In the genomic region with DNA sequence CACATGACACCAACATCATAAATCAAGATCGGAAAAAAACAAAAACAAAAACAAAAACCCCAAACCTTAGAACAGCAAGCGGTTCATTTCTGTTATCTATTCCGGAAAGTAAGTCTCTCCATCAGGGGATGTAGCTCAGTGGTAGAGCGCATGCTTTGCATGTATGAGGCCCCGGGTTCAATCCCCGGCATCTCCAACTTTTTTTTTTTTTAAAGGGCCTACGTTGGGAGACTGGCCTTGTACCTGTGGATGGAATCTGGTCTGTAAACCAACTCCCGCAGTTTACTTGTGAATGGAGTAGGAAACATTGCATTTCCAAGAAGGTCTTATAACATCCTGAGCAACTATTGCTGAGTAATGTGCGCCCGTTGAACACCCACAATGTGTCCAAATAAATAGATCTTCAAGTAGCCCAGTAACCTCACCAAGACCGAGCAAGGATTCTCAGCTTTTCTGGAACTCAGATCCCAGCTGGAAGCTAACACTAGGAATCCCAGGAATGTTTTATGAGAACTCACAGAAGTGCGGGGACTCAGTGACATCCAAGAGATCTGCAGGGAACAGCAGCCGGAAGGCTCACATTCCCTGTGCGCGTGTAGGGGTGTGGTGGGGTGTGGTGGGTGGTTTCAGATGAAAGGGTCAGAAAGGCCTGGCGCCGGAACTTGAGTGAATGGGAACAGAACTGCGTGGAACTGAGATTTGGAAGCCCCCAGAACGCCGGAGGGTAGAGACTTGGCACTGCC, we compare ENCODE assay signal across 1 mouse cellular context.
TF ChIP-seq lines count a peak whose summit lies in the region.

No protein-coding gene starts in this region.

TF ChIP-seq in CH12.LX, 34 proteins besides CTCF, POLR2A, EP300 and RAD21:
- peak; percentile 14; the same call in 1 of the 2 replicates for TF ChIP-seq MEF2A (IDR thresholded peaks at IDR 0.05; ENCODE audit: borderline replicate concordance, low read depth, low read length)
- 0 out of 2 replicates have a peak, but pooled peaks have one; percentile 75 for TF ChIP-seq KAT2A (IDR thresholded peaks at IDR 0.05; ENCODE audit: insufficient replicate concordance, low read length)
- TF ChIP-seq ELF1 (IDR thresholded peaks at IDR 0.05; ENCODE audit: low read depth, low read length), result peak; percentile 97
- TF ChIP-seq GABPA (IDR thresholded peaks at IDR 0.05; ENCODE audit: insufficient replicate concordance, low read depth, low read length), result no peak
- TF ChIP-seq E2F4 (IDR thresholded peaks at IDR 0.05; ENCODE audit: insufficient replicate concordance, low read depth, low read length), result peak; percentile 85; the same call in 1 of the 2 replicates
- TF ChIP-seq MAZ (IDR thresholded peaks at IDR 0.05; ENCODE audit: low read depth, low read length), result no peak
- no peak for TF ChIP-seq MAX (IDR thresholded peaks at IDR 0.05; ENCODE audit: low read length)
- no peak for TF ChIP-seq SIN3A (IDR thresholded peaks at IDR 0.05; ENCODE audit: low read length)
- no peak for TF ChIP-seq ZC3H11A (IDR thresholded peaks at IDR 0.05; ENCODE audit: low read depth, low read length)
- TF ChIP-seq JUN (IDR thresholded peaks at IDR 0.05; ENCODE audit: insufficient read depth, low read depth, low read length), result no peak
- no peak for TF ChIP-seq USF2 (conservative IDR thresholded peaks at IDR 0.05; ENCODE audit: low read depth, low read length)
- TF ChIP-seq MYC (IDR thresholded peaks at IDR 0.05; ENCODE audit: low read depth, low read length), result no peak
- no peak for TF ChIP-seq USF1 (IDR thresholded peaks at IDR 0.05; ENCODE audit: low read depth, low read length)
- no peak for TF ChIP-seq ETS1 (conservative IDR thresholded peaks at IDR 0.05; ENCODE audit: low read depth, low read length)
- TF ChIP-seq MAFK (IDR thresholded peaks at IDR 0.05; ENCODE audit: insufficient replicate concordance, low read length), result peak; percentile 98
- no peak for TF ChIP-seq ZKSCAN1 (IDR thresholded peaks at IDR 0.05; ENCODE audit: borderline replicate concordance, low read depth, low read length)
- TF ChIP-seq ZMIZ1 (IDR thresholded peaks at IDR 0.05; ENCODE audit: low read depth, low read length), result no peak
- peak; percentile 98 for TF ChIP-seq TBP (conservative IDR thresholded peaks at IDR 0.05; ENCODE audit: low read depth, low read length)
- no peak; the same call in 1 of the 2 replicates for TF ChIP-seq JUND (conservative IDR thresholded peaks at IDR 0.05; ENCODE audit: low read depth, low read length)
- TF ChIP-seq MXI1 (IDR thresholded peaks at IDR 0.05; ENCODE audit: low read depth, low read length), result peak; percentile 63; the same call in 1 of the 2 replicates
- TF ChIP-seq IRF4 (IDR thresholded peaks at IDR 0.05; ENCODE audit: low read depth, low read length), result no peak
- TF ChIP-seq NRF1 (IDR thresholded peaks at IDR 0.05; ENCODE audit: low read depth, low read length), result peak; percentile 71
- TF ChIP-seq UBTF (IDR thresholded peaks at IDR 0.05; ENCODE audit: low read depth, low read length), result no peak
- no peak for TF ChIP-seq POLR2AphosphoS2 (IDR thresholded peaks at IDR 0.05; ENCODE audit: low read depth, low read length)
- peak; percentile 87 for TF ChIP-seq ZNF384 (IDR thresholded peaks at IDR 0.05; ENCODE audit: low read depth, low read length)
- TF ChIP-seq RCOR1 (conservative IDR thresholded peaks at IDR 0.05; ENCODE audit: low read depth, low read length), result no peak
- no peak for TF ChIP-seq SMC3 (IDR thresholded peaks at IDR 0.05; ENCODE audit: low read depth, low read length)
- no peak for TF ChIP-seq NELFE (IDR thresholded peaks at IDR 0.05; ENCODE audit: low read depth, low read length)
- no peak for TF ChIP-seq CHD2 (IDR thresholded peaks at IDR 0.05; ENCODE audit: low read length)
- no peak for TF ChIP-seq CHD1 (IDR thresholded peaks at IDR 0.05; ENCODE audit: low read depth, low read length)
- TF ChIP-seq BHLHE40 (IDR thresholded peaks at IDR 0.05; ENCODE audit: low read depth, low read length), result no peak
- TF ChIP-seq PAX5 (IDR thresholded peaks at IDR 0.05; ENCODE audit: low read length), result no peak
- peak; percentile 35 for TF ChIP-seq HCFC1 (IDR thresholded peaks at IDR 0.05; ENCODE audit: low read depth, low read length)
- TF ChIP-seq TCF12 (IDR thresholded peaks at IDR 0.05; ENCODE audit: low read depth, low read length), result no peak
